Mouse (Mus musculus) embryonic fibroblast, embryonic 13.5 days (primary cell): ENCODE data around the gene Ankrd11.

Source experiments
- CTCF ChIP-seq: IDR thresholded peaks from 2 replicates; pipeline ENCODE4 v1.5.1; 2011; ENCODE audit warnings: mild to moderate bottlenecking, control low read depth, low read length, moderate library complexity, borderline replicate concordance; ENCODE audit not compliant: insufficient read depth
- POLR2A ChIP-seq: IDR thresholded peaks from 2 replicates; pipeline ENCODE4 v1.6.1; 2011; ENCODE audit warnings: low read depth, mild to moderate bottlenecking, control low read depth, low read length, moderate library complexity

DNA sequence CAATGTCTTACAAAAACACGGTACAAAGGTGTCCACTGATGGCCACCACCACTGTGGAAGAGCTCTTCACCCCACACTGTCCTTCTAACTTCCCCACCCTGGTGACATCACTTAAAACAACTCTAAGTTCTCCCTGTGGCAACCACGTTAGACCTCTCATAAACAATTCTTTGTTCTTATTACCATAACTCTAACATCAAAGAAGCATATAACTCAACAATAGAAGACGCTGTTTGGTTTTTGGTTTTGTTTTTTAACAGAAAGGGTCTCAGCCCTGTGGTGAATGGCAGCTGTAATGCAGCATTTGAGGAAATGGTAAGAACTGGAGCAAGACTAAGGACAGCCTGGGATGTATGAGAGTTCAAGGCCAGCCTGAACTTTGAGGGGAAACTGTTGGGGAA is 16.1 kb downstream of the Ankrd11 start:
- no peak for TF ChIP-seq CTCF
- no peak for TF ChIP-seq POLR2A
